Mouse (Mus musculus) heart, embryonic 15.5 days (tissue): ENCODE measurements at regions not wholly inside any gene's neighbourhood (a gene's known extent, or its start where the extent isn't known, plus 50 kb on each side); places are given as distances from the start of the nearest gene placed in this dataset.

Experiments
- ATAC-seq: fragments of 200-750 bp; cut with Nextera tagmentation; replicated peaks from 2 replicates; pipeline ENCODE4 v1.8.0; 2017; ENCODE audit warnings: low read depth, moderate TSS enrichment; ENCODE audit not compliant: insufficient number of reproducible peaks, insufficient read depth, low FRiP score
- H3K27ac ChIP-seq: fragments of 300-500 bp; sonication (generic); 2 replicates; pipeline ENCODE4 v1.5.1; 2015; ENCODE audit warnings: mild to moderate bottlenecking, inconsistent platforms
- H3K27me3 ChIP-seq: fragments of 300-500 bp; sonication (generic); 2 replicates; pipeline ENCODE4 v1.6.1; 2015; ENCODE audit warnings: inconsistent platforms
- H3K36me3 ChIP-seq: fragments of 300-500 bp; sonication (generic); 2 replicates; pipeline ENCODE4 v1.6.1; 2015; ENCODE audit warnings: mild to moderate bottlenecking, inconsistent platforms
- H3K4me1 ChIP-seq: fragments of 300-500 bp; sonication (generic); replicated peaks from 2 replicates; pipeline ENCODE4 v1.6.1; 2015; ENCODE audit warnings: inconsistent platforms
- H3K4me2 ChIP-seq: fragments of 300-500 bp; sonication (generic); 2 replicates; pipeline ENCODE4 v1.6.1; 2015; ENCODE audit warnings: inconsistent platforms, mild to moderate bottlenecking, moderate library complexity
- H3K4me3 ChIP-seq: fragments of 300-500 bp; sonication (generic); 2 replicates; pipeline ENCODE4 v1.5.1; 2015; ENCODE audit warnings: mild to moderate bottlenecking, inconsistent platforms
- H3K9ac ChIP-seq: fragments of 300-500 bp; sonication (generic); 2 replicates; pipeline ENCODE4 v1.6.1; 2015; ENCODE audit warnings: mild to moderate bottlenecking, inconsistent platforms
- H3K9me3 ChIP-seq: fragments of 300-500 bp; sonication (generic); replicated peaks from 2 replicates; pipeline ENCODE4 v1.6.1; 2016; ENCODE audit warnings: inconsistent platforms
- WGBS: fragments of 180-500 bp; shearing (Covaris S2); methylation state at CpG from one replicate; pipeline ENCODE4 v1.1.7; 2015; ENCODE audit warnings: mixed read lengths; 5-methylcytosine and 5-hydroxymethylcytosine counted together

GRCm38 (mm10) chr3:8734096-8734495 lies 875.8 kb downstream of the Zfp704 start:
- Histone ChIP-seq H3K4me2 (no peak overlapping the region), H3K4me3 (no peak overlapping the region), H3K27me3 (no peaks in the 10 kb centered on the region), H3K27ac (no peak overlapping the region), H3K9me3 (no peaks in the 10 kb centered on the region), H3K36me3 (no peaks in the 10 kb centered on the region), H3K9ac (no peak overlapping the region), H3K4me1 (peaks cover 11% of the 10 kb centered on the region)
- ATAC-seq, result no peak
- WGBS, result 48% methylated on average over 3 of the region's 3 CpGs

- Histone ChIP-seq H3K9ac (no peak overlapping the region), H3K27me3 (no peaks in the 10 kb centered on the region), H3K4me3 (no peak overlapping the region), H3K4me1 (peaks cover 7% of the 10 kb centered on the region), H3K9me3 (no peaks in the 10 kb centered on the region), H3K27ac (no peak overlapping the region), H3K36me3 (no peaks in the 10 kb centered on the region), H3K4me2 (no peak overlapping the region)
- WGBS, result 67% methylated on average over 6 of the region's 6 CpGs
- ATAC-seq, result no peak
Observed at GRCm38 (mm10) chr3:8731398-8731797, 878.5 kb downstream of the Zfp704 start.

- H3K9ac ChIP-seq, result no peak overlapping the region
- peaks cover 23% of the 10 kb centered on the region for H3K4me1 ChIP-seq
- H3K9me3 ChIP-seq, result no peaks in the 10 kb centered on the region
- WGBS, result 45% methylated on average over 4 of the region's 4 CpGs
- peak overlapping the region; percentile 18; the same call in 1 of the 2 replicates for H3K27ac ChIP-seq
- no peak for ATAC-seq
- H3K36me3 ChIP-seq, result no peaks in the 10 kb centered on the region
- no peaks in the 10 kb centered on the region for H3K27me3 ChIP-seq
- H3K4me3 ChIP-seq, result no peak overlapping the region
- no peak overlapping the region for H3K4me2 ChIP-seq
Observed at GRCm38 (mm10) chr3:8721628-8722594, 888.0 kb downstream of the Zfp704 start.

DNA sequence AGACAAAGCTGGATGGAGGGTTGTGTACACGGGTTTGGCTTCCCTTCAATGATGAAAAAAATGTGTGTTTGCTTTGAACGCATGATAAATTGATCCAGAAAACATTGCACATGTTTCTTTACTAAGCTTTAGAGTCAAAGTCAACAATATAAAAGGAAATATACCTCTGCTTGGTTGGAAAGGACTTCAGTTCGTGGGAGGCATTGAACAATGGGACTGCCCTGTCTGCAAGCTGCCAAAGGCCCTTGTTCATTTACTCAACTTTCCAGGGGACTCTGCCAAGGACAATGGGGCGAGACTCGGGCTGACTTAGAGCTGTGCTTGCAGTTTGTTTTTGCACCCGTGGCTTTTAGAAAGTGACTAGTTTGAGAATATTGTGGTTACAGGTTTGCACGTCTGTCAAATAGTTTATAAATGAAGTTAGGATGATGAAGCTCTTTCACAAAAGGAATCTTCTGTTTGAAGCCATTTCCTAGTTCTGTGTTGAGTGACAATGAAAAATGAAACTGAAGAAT lies 889.2 kb downstream of the Zfp704 start:
- Histone ChIP-seq H3K27me3 (no peaks in the 10 kb centered on the region), H3K4me1 (peaks cover 29% of the 10 kb centered on the region), H3K9ac (no peak overlapping the region), H3K9me3 (no peaks in the 10 kb centered on the region), H3K27ac (no peak overlapping the region), H3K4me2 (no peak overlapping the region), H3K36me3 (no peaks in the 10 kb centered on the region), H3K4me3 (no peak overlapping the region)
- WGBS, result 68% methylated on average over 7 of the region's 7 CpGs
- no peak for ATAC-seq

GRCm38 (mm10) chr3:8718206-8718605 lies 891.7 kb downstream of the Zfp704 start:
- peak overlapping the region; percentile 66; the same call in 1 of the 2 replicates for H3K27ac ChIP-seq
- no peaks in the 10 kb centered on the region for H3K36me3 ChIP-seq
- H3K9ac ChIP-seq, result no peak overlapping the region
- 11% methylated on average over 9 of the region's 9 CpGs for WGBS
- ATAC-seq, result no peak
- no peaks in the 10 kb centered on the region for H3K27me3 ChIP-seq
- H3K9me3 ChIP-seq, result no peaks in the 10 kb centered on the region
- H3K4me3 ChIP-seq, result no peak overlapping the region
- H3K4me1 ChIP-seq, result peaks cover 30% of the 10 kb centered on the region
- H3K4me2 ChIP-seq, result peak overlapping the region; percentile 79

- Histone ChIP-seq H3K9ac (peak overlapping the region; percentile 36), H3K4me3 (peak overlapping the region; percentile 43), H3K9me3 (no peaks in the 10 kb centered on the region), H3K36me3 (no peaks in the 10 kb centered on the region), H3K4me2 (peak overlapping the region; percentile 79), H3K27me3 (no peaks in the 10 kb centered on the region), H3K4me1 (peaks cover 38% of the 10 kb centered on the region), H3K27ac (peak overlapping the region; percentile 66)
- peak; percentile 81 for ATAC-seq
- 2% methylated on average over 18 of the region's 18 CpGs for WGBS
Observed at GRCm38 (mm10) chr3:8717334-8717812, 892.5 kb downstream of the Zfp704 start.
